Mouse (Mus musculus): Measurements from ENCODE around the gene Grhl1. TPM values are rescaled to one million over a fixed set of nuclear protein-coding genes. Genes with fewer than 3 reads are reported as not detected.

Grhl1 gene
- polyA plus RNA-seq, 1 experiment = 9.8 TPM

- H3K27ac ChIP-seq (ENCODE audit: insufficient read depth, low read length) = no peak overlapping the region
- no peak for TF ChIP-seq CTCF (IDR thresholded peaks at IDR 0.05; ENCODE audit: extremely low read depth, insufficient read depth, low read length)
- no peak for TF ChIP-seq POLR2A (IDR thresholded peaks at IDR 0.05; ENCODE audit: extremely low read depth, insufficient read depth, low read length)
- H3K4me3 ChIP-seq (ENCODE audit: insufficient read depth, low read length) = no peak overlapping the region
- H3K4me1 ChIP-seq (ENCODE audit: control insufficient read depth, insufficient read depth, low read length) = peaks cover 4% of the 10 kb centered on the region; the same call in 1 of the 2 replicates
These were observed 34.1 kb downstream of the Grhl1 start for GRCm38 (mm10) chr12:24606166-24606565.

DNA sequence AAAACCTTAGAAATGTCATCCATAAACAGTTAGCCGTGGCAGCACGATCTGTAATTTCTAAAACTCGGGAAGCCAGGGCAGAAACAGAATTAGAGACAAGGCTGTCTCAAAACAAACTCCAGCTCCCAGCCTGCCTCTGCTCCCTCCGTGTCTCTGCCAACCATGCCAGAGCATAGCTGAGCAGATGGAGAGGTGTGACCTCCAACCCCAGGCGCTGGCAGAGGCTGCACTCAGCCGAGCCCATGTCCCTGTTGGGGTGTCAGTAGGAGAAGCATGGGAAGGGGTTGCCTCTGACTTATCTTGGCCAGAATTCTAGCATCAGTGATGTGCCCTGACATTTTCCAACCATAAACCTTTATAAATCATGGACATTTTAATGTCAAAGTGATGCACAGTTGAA is 40.5 kb downstream of the Grhl1 start:
- peaks cover 4% of the 10 kb centered on the region; the same call in 1 of the 2 replicates for H3K4me1 ChIP-seq (ENCODE audit: control insufficient read depth, insufficient read depth, low read length)
- no peak for TF ChIP-seq CTCF (IDR thresholded peaks at IDR 0.05; ENCODE audit: extremely low read depth, insufficient read depth, low read length)
- no peak for TF ChIP-seq POLR2A (IDR thresholded peaks at IDR 0.05; ENCODE audit: extremely low read depth, insufficient read depth, low read length)
- H3K4me3 ChIP-seq (ENCODE audit: insufficient read depth, low read length) = no peak overlapping the region
- H3K27ac ChIP-seq (ENCODE audit: insufficient read depth, low read length) = no peak overlapping the region

GRCm38 (mm10) chr12:24614452-24615075 is 42.5 kb downstream of the Grhl1 start:
- TF ChIP-seq CTCF (IDR thresholded peaks at IDR 0.05; ENCODE audit: extremely low read depth, insufficient read depth, low read length) (no peak), POLR2A (IDR thresholded peaks at IDR 0.05; ENCODE audit: extremely low read depth, insufficient read depth, low read length) (no peak)
- Histone ChIP-seq H3K27ac (ENCODE audit: insufficient read depth, low read length) (no peak overlapping the region), H3K4me3 (ENCODE audit: insufficient read depth, low read length) (no peak overlapping the region), H3K4me1 (ENCODE audit: control insufficient read depth, insufficient read depth, low read length) (peaks cover 4% of the 10 kb centered on the region; the same call in 1 of the 2 replicates)

GRCm38 (mm10) chr12:24615140-24615539 is 43.1 kb downstream of the Grhl1 start:
- no peak for TF ChIP-seq CTCF (IDR thresholded peaks at IDR 0.05; ENCODE audit: extremely low read depth, insufficient read depth, low read length)
- no peak for TF ChIP-seq POLR2A (IDR thresholded peaks at IDR 0.05; ENCODE audit: extremely low read depth, insufficient read depth, low read length)
- H3K27ac ChIP-seq (ENCODE audit: insufficient read depth, low read length) = no peak overlapping the region
- H3K4me3 ChIP-seq (ENCODE audit: insufficient read depth, low read length) = no peak overlapping the region
- peaks cover under 1% of the 10 kb centered on the region; the same call in 1 of the 2 replicates for H3K4me1 ChIP-seq (ENCODE audit: control insufficient read depth, insufficient read depth, low read length)

DNA sequence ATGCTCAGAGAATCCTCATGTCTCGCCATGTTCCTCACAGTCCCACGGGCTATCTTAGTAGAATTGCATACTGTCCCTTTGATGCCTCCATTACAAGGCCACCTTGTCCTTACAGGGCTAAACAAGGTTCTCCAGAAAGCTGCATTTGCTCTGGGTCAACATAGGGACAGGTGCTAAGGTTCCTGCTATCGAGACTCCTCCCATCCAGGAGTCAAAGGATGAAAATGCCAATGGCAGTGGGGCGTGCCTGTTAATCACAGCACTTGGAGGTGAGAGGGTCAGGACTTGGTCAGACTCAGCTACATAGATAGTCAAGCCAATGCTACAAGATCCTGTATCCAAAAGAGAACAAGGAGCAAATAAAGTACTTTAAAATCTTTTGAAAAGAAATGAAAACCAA is 47.4 kb downstream of the Grhl1 start:
- no peak overlapping the region for H3K4me3 ChIP-seq (ENCODE audit: insufficient read depth, low read length)
- no peaks in the 10 kb centered on the region for H3K4me1 ChIP-seq (ENCODE audit: control insufficient read depth, insufficient read depth, low read length)
- no peak overlapping the region for H3K27ac ChIP-seq (ENCODE audit: insufficient read depth, low read length)
- TF ChIP-seq POLR2A (IDR thresholded peaks at IDR 0.05; ENCODE audit: extremely low read depth, insufficient read depth, low read length) (no peak), CTCF (IDR thresholded peaks at IDR 0.05; ENCODE audit: extremely low read depth, insufficient read depth, low read length) (no peak)

DNA sequence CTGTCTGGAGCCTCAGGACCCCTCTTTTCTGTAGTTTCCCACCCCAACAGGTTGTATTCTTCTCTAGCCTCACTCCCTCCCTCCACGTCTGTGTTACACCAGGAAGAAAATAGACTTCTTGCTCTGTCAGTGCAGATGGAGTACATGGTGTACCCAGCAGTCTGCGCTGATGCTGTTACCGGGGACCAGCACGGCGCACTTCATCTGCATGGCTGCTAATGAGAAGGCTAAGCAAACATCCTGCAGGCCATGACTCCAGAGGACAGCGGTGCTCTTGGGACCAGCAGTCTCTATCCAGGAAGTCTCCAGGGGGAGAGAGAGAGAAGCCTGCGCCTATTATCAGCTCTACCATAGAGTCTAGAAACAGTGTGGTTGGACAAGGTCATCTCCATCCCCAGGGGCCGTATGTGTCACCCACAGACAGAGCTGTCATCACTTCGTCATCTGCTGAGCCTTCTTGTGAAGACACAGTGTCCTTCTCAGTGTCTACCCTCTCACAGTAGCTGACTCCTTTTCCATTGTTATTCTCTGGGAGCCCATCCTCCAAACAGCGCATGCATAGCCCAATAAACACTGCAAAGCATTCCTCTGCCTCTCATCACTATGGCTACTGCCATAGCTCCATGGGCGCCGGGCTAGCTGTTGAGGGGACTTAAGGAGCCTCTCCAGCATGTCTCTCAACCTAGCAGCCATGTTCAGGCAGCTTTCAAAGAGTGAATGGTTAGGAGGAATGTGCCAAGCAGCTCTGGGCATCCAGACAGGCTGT is 51.6 kb downstream of the Grhl1 start:
- H3K27ac ChIP-seq (ENCODE audit: insufficient read depth, low read length) = no peak overlapping the region
- no peak for TF ChIP-seq CTCF (IDR thresholded peaks at IDR 0.05; ENCODE audit: extremely low read depth, insufficient read depth, low read length)
- no peak for TF ChIP-seq POLR2A (IDR thresholded peaks at IDR 0.05; ENCODE audit: extremely low read depth, insufficient read depth, low read length)

GRCm38 (mm10) chr12:24626401-24626800 is 54.3 kb downstream of the Grhl1 start:
- TF ChIP-seq POLR2A (IDR thresholded peaks at IDR 0.05; ENCODE audit: extremely low read depth, insufficient read depth, low read length) = no peak
- TF ChIP-seq CTCF (IDR thresholded peaks at IDR 0.05; ENCODE audit: extremely low read depth, insufficient read depth, low read length) = no peak
- H3K4me3 ChIP-seq (ENCODE audit: insufficient read depth, low read length) = no peak overlapping the region
- H3K27ac ChIP-seq (ENCODE audit: insufficient read depth, low read length) = no peak overlapping the region
- no peaks in the 10 kb centered on the region for H3K4me1 ChIP-seq (ENCODE audit: control insufficient read depth, insufficient read depth, low read length)

More for the DNA sequence above, 51.6 kb downstream of the Grhl1 start:
- no peaks in the 10 kb centered on the region for H3K4me1 ChIP-seq (ENCODE audit: control insufficient read depth, insufficient read depth, low read length)
- no peak overlapping the region for H3K4me3 ChIP-seq (ENCODE audit: insufficient read depth, low read length)

GRCm38 (mm10) chr12:24627215-24627614 is 55.1 kb downstream of the Grhl1 start:
- H3K4me3 ChIP-seq (ENCODE audit: insufficient read depth, low read length) = no peak overlapping the region
- no peak overlapping the region for H3K27ac ChIP-seq (ENCODE audit: insufficient read depth, low read length)
- TF ChIP-seq POLR2A (IDR thresholded peaks at IDR 0.05; ENCODE audit: extremely low read depth, insufficient read depth, low read length) (no peak), CTCF (IDR thresholded peaks at IDR 0.05; ENCODE audit: extremely low read depth, insufficient read depth, low read length) (no peak)
- no peaks in the 10 kb centered on the region for H3K4me1 ChIP-seq (ENCODE audit: control insufficient read depth, insufficient read depth, low read length)

- Histone ChIP-seq H3K27ac (ENCODE audit: insufficient read depth, low read length) (no peak overlapping the region), H3K4me1 (ENCODE audit: control insufficient read depth, insufficient read depth, low read length) (no peaks in the 10 kb centered on the region), H3K4me3 (ENCODE audit: insufficient read depth, low read length) (no peak overlapping the region)
- TF ChIP-seq POLR2A (IDR thresholded peaks at IDR 0.05; ENCODE audit: extremely low read depth, insufficient read depth, low read length) (no peak), CTCF (IDR thresholded peaks at IDR 0.05; ENCODE audit: extremely low read depth, insufficient read depth, low read length) (peak; percentile 32; the same call in 1 of the 2 replicates)
These were observed 58.1 kb downstream of the Grhl1 start for GRCm38 (mm10) chr12:24630220-24630619.

- Histone ChIP-seq H3K27ac (ENCODE audit: insufficient read depth, low read length) (no peak overlapping the region), H3K4me3 (ENCODE audit: insufficient read depth, low read length) (no peak overlapping the region), H3K4me1 (ENCODE audit: control insufficient read depth, insufficient read depth, low read length) (no peaks in the 10 kb centered on the region)
- TF ChIP-seq CTCF (IDR thresholded peaks at IDR 0.05; ENCODE audit: extremely low read depth, insufficient read depth, low read length) (no peak), POLR2A (IDR thresholded peaks at IDR 0.05; ENCODE audit: extremely low read depth, insufficient read depth, low read length) (no peak)
These were observed 60.3 kb downstream of the Grhl1 start for GRCm38 (mm10) chr12:24632404-24632803.
